Mouse (Mus musculus) layer of hippocampus, postnatal 10 days (tissue): ENCODE data around the gene Carmil1. TPM values are rescaled to one million over a fixed set of nuclear protein-coding genes. Genes with fewer than 3 reads are reported as not detected.

Source experiments
- DNase-seq, 2 experiments: peaks; one replicate each; pipeline ENCODE4 v3.0.0; 2021; ENCODE audit warnings: low spot score in 2 of 2
- total RNA-seq, 2 experiments: library from RNA; stranded (reverse); gene quantifications; 2 replicates each; pipeline ENCODE4 v1.2.3; 2021

Gene Carmil1
- total RNA-seq, 2 experiments from 2014 or later, result 41.0 to 44.3 TPM

GRCm38 (mm10) chr13:24260751-24261591 is 19.6 kb downstream of the Carmil1 start:
- DNase-seq, result no peak

- DNase-seq, result no peak
Observed at GRCm38 (mm10) chr13:24257809-24258208, 22.8 kb downstream of the Carmil1 start.

- DNase-seq, result peak; percentile 48 to 52
Observed at GRCm38 (mm10) chr13:24253989-24254388, 26.6 kb downstream of the Carmil1 start.

- DNase-seq, result no peak
Observed at GRCm38 (mm10) chr13:24253551-24253950, 27.0 kb downstream of the Carmil1 start.

- no peak for DNase-seq
Observed at GRCm38 (mm10) chr13:24251236-24251635, 29.4 kb downstream of the Carmil1 start.

GRCm38 (mm10) chr13:24247928-24248327 is 32.7 kb downstream of the Carmil1 start:
- DNase-seq, result no peak

- DNase-seq, result no peak
Observed at GRCm38 (mm10) chr13:24247441-24247840, 33.2 kb downstream of the Carmil1 start.

GRCm38 (mm10) chr13:24246266-24246665 is 34.3 kb downstream of the Carmil1 start:
- no peak for DNase-seq

- DNase-seq, result no peak
Observed at GRCm38 (mm10) chr13:24244613-24245012, 36.0 kb downstream of the Carmil1 start.

- DNase-seq, result no peak
Observed at GRCm38 (mm10) chr13:24243964-24244363, 36.6 kb downstream of the Carmil1 start.

- DNase-seq, result no peak
Observed at GRCm38 (mm10) chr13:24242429-24243106, 38.0 kb downstream of the Carmil1 start.

- no peak for DNase-seq
Observed at GRCm38 (mm10) chr13:24241201-24241600, 39.4 kb downstream of the Carmil1 start.

GRCm38 (mm10) chr13:24240430-24240829 is 40.2 kb downstream of the Carmil1 start:
- no peak for DNase-seq

- no peak for DNase-seq
Observed at GRCm38 (mm10) chr13:24238456-24239120, 42.0 kb downstream of the Carmil1 start.

- no peak for DNase-seq
Observed at GRCm38 (mm10) chr13:24236736-24237135, 43.9 kb downstream of the Carmil1 start.

GRCm38 (mm10) chr13:24232750-24233149 is 47.8 kb downstream of the Carmil1 start:
- DNase-seq, result no peak

- no peak for DNase-seq
Observed at GRCm38 (mm10) chr13:24231746-24232483, 48.7 kb downstream of the Carmil1 start.

- no peak for DNase-seq
Observed at GRCm38 (mm10) chr13:24231146-24231545, 49.4 kb downstream of the Carmil1 start.

- no peak for DNase-seq
Observed at GRCm38 (mm10) chr13:24230541-24231095, 50.0 kb downstream of the Carmil1 start.

- DNase-seq, result no peak
Observed at GRCm38 (mm10) chr13:24223425-24224201, 57.0 kb downstream of the Carmil1 start.
